Mouse (Mus musculus): ENCODE data around the gene Col15a1.

The Col15a1 gene

DNA sequence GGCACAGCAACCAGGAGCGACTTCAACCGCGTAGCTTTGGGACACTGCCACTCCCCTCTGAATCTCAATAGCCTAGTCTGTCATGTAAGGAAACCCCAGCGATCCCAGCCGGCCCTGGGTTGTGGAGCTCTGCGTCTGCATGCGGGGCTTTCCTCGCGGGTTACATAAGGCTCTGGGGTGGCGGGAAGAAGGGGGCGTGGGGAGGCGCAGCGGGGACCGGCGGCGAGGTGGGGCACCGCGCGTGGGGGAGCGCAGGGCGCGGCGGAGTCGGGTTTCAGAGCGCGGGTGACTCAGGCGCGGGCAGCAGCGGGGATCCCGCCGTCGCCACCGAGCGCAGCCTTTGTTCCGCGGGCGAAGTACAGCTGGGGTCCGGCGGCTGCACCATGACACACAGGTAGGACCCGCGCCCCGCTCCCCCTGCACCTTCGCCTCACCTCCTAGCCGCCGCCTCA, at the start of gene Col15a1:
Gene Col15a1 (plus strand): TSS at position 193 of the 452 bp plus-strand sequence.
- peak; percentile 23 to 57 for DNase-seq

- no peak for DNase-seq
Measured at GRCm38 (mm10) chr4:47161103-47161755, 46.7 kb upstream of the Col15a1 start.

DNA sequence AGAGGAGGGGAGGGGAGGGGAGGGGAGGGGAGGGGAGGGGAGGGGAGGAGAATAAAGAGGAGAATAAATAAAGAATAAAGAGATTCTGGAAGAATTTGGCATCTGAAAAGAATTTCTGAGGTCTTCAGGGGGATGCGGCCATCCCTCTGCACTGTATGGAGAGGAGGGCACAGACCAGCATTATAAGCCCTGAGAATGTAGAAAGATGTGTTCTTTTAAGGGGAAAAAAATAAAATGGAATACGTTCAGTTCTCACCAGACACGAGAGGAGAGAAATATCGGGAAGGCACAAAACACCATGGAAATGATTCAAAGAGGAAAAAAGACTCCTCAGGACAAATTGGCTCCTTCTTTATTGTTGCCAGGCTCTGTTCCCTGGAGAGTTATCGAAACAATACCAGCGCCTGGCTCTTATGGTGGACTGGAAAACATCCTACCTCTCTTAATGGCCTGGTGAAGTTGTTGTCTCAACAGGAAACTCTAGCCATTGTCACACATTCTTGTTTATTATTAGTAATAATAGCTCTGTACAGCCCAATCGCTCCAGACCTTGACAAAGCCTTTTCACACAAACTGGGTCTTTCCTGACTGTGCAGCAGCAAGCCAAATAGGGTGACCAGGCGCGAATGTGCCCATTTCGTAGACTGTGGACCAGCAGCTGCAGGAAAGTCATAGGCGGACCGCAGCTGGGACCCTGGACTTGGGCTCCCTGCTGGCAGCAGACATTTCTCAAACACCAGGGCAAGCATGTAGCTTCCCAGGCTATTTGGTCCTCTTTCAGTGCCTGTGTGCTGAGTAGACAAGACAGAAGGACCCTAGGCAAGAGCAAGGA, 46.0 kb upstream of the Col15a1 start:
- no peak for DNase-seq

- DNase-seq: no peak
Measured at GRCm38 (mm10) chr4:47172314-47172713, 35.6 kb upstream of the Col15a1 start.

- no peak for DNase-seq
Measured at GRCm38 (mm10) chr4:47177101-47177500, 30.9 kb upstream of the Col15a1 start.

DNA sequence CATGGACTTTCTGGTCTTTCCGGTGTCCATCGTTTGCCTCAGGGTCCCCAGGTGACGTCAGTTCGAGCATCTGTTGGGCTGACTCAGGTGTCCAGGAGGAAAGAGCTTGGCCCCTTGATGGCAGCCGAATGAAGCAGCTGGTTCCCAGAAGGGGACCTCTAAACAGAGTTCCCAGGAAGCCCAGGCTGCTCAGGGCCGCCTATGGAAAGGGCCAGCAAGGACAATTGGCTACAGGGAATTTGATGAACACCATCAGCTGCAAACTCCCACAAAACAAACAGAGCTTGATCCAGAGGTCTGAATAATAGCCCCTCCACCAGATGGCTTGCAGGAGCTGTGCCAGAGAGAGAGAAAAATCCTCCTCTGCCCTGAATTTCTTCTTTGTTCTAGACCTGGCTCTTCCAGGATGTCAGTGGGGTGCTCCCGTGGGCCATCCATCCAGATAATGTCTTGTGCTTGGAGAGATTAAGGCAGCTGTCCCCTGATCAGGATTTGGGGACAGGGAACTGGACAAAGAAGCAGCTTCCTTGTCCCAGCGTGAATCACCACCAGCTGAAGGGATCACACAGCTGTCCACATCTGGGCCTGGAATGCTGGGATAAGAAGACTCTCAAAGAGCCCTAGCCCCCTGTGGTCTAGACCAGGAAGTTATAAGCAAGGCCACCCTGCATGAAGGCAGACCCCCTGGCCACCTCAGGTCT, 29.6 kb upstream of the Col15a1 start:
- peak; percentile 19 to 45 for DNase-seq

DNA sequence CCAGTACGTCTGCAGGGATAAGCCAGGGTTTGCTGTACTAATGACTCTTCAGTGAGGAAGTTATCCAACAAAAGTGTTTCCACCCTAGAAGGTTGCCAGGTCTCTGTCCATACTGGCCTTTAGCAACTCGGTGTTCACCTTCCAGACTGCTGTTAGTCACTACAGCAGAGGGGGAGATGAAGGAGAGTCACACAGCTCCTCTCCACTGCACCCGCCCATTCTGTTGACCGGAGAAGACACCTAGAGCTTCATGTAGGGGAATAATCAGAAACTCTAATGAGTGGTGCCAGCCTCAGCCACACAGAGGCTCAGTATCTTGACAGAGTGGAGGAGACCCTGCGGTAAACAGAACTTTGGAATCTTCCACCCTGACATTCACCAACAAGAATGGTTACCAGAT, 28.4 kb upstream of the Col15a1 start:
- DNase-seq: no peak

DNA sequence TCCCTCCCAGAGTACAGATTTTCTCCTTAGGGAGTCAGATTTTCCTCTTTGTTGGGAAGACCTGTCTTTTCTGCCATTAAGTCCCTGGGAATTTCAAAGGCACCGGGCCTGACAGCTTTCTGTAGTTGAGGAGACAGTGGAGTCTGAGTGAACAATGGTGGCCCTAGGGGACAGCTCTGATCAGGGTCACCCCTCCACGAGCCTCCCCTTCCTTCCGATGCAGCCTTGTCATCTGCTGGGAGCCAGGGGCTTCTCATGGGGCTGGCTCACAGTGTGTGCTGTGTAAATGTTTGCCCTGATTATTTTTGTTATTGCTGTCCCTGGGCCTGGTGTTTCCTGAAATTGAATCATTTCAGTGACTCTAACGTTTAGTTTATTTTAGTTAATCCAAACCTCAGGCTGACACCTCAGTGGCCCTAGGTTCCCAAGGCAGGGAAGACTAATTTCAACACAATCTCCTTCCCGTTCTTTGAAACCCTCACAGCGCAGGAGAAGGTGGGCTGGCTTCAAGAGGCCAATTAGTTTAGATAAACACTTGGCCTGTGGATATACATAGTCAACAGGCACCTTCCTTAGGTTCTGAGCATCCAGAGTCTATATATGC, 23.8 kb upstream of the Col15a1 start:
- no peak for DNase-seq

DNA sequence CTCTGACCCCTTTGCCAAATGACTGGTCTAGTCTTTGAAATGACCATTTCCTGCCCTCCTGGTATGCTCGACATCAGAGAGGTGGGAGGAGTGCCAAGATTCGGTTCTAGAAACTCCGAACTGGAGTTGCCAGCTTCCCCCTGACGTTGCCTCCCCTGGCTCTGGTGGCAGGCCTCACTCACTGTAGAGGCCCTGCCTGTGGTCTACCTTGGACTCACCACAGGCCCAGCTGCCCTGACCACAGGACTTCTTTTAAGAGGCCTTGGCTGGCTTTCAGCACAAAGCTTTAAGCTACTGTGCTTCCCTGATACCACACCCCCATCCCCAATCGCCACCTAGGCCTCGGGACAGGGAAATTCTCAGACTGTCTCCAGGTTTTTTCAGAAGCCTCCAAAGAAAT, 21.4 kb upstream of the Col15a1 start:
- DNase-seq: no peak

- DNase-seq: no peak
Measured at GRCm38 (mm10) chr4:47196173-47196572, 11.8 kb upstream of the Col15a1 start.

GRCm38 (mm10) chr4:47203643-47204042, 4.3 kb upstream of the Col15a1 start:
- no peak for DNase-seq

GRCm38 (mm10) chr4:47205846-47206245, 2.1 kb upstream of the Col15a1 start:
- peak; percentile 49 to 63 for DNase-seq

GRCm38 (mm10) chr4:47208421-47208991, 545 bp downstream of the Col15a1 start:
- DNase-seq: no peak

GRCm38 (mm10) chr4:47209466-47209865, 1.5 kb downstream of the Col15a1 start:
- no peak for DNase-seq

DNA sequence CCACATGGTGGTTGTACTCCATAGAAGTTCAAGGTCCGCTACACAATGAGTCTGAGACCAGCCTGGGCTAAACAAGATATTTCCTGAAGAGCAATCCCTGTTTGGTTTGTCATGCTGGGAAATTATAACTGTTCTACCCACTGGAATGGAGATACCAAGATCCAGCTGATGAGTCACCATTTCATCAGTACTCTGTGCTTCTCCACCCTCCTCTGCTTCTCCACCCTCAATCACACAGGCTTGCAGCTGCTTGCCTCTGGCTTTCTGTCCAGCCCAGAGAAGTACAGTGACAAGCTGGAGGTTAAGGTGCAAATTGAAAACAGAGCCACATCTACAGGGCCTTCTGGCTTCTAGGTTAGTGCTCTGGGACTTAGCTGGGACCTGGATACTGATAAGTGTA, 10.9 kb downstream of the Col15a1 start:
- DNase-seq: no peak

DNA sequence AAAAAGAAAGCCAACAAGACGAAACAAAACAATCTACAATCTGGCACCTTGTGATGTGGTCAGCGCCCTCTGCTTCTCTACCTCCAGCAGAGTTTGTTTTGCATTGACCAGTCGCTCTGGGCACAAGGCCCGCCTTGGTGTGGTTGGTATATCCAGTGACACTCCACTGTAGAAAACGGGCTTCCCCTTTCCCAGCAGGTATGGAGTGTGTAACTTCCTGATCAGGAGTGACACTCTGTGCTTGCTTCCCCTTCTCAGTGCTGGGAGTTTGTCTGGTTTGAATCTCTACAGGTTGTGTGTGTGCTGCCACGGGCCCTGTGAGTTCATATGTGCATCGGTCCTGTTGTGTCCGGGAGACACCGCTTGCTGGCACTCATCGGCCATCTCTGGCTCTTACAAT, 11.4 kb downstream of the Col15a1 start:
- no peak for DNase-seq

GRCm38 (mm10) chr4:47220544-47220943, 12.6 kb downstream of the Col15a1 start:
- DNase-seq: no peak

DNA sequence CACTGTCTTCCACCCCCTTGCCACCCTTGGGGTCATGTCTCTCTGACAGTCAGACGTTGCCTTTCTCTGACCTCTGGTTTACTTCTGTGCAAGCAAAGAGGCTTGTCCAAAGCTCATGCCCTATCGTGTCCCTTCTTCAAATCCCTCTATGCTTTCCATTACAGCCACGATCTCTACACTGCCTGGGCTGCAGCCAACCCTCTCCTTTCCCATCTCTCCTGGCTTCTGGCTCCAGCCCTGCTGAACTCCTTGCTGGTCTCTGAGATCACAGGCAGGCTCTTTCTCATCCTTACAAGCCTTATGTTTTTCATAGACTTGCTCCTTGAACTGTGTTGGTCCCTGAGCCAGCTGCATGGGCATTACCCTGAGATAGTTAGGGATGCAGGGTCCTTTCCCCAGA, 14.2 kb downstream of the Col15a1 start:
- DNase-seq: no peak

- DNase-seq: peak; percentile 64 to 78
Measured at GRCm38 (mm10) chr4:47225920-47226319, 18.0 kb downstream of the Col15a1 start.

- no peak for DNase-seq
Measured at GRCm38 (mm10) chr4:47227101-47227500, 19.1 kb downstream of the Col15a1 start.

- DNase-seq: peak in 1 of 2 experiments; percentile 54
Measured at GRCm38 (mm10) chr4:47227756-47228155, 19.8 kb downstream of the Col15a1 start.

GRCm38 (mm10) chr4:47228945-47229344, 21.0 kb downstream of the Col15a1 start:
- DNase-seq: no peak

DNA sequence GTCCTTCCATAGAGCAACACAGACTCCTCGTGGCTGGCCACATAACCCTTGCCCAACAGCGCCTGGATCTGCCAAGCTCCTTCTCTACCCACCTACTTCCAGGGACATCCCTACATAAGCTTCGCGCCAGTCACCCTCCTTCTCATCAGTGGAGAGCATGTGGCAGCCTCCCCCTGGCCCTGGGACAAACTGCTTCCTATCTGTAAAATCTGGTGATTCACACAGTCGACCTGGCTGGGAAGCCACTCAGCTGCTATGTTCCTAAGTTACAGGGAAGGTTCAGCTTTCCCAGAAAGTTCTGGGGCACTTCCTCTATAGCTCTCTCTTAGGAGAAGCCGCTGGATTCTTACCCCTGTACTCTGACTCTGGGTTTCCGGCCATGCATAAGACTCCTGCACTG, 22.5 kb downstream of the Col15a1 start:
- DNase-seq: no peak

Measured in kidney, postnatal 25 days (tissue).